Mouse (Mus musculus) cerebellum, adult 2 months (tissue): Measurements from ENCODE around the gene Ube2z. TPM values are rescaled to one million over a fixed set of nuclear protein-coding genes. Genes with fewer than 3 reads are reported as not detected.

Source experiments
- DNase-seq, 2 experiments: peaks; one replicate each; pipeline ENCODE4 v3.0.0; 2021
- H3K27ac ChIP-seq: fragments of 200-500 bp; 2 replicates; pipeline ENCODE4 v1.5.1; 2012; ENCODE audit warnings: low read length, control low read depth, inconsistent platforms; ENCODE audit not compliant: insufficient read depth
- H3K27me3 ChIP-seq: fragments of 200-500 bp; 2 replicates; pipeline ENCODE4 v1.6.1; 2012; ENCODE audit warnings: inconsistent platforms, mild to moderate bottlenecking, low read length, moderate library complexity; ENCODE audit not compliant: control insufficient read depth, insufficient read depth
- H3K4me1 ChIP-seq: fragments of 200-500 bp; 2 replicates; pipeline ENCODE4 v1.6.1; 2011; ENCODE audit warnings: low read length; ENCODE audit not compliant: control insufficient read depth, insufficient read depth
- H3K4me3 ChIP-seq: fragments of 200-500 bp; replicated peaks from 2 replicates; pipeline ENCODE3; 2011; ENCODE audit warnings: mild to moderate bottlenecking, low read depth, low read length, control low read depth; ENCODE audit not compliant: insufficient read depth
- CTCF ChIP-seq: fragments of 200-500 bp; IDR thresholded peaks from 2 replicates; pipeline ENCODE4 v1.5.1; 2011; ENCODE audit warnings: low read depth, mild to moderate bottlenecking, control low read depth, low read length, moderate library complexity, borderline replicate concordance; ENCODE audit not compliant: insufficient read depth
- POLR2A ChIP-seq: fragments of 200-500 bp; IDR thresholded peaks from 2 replicates; pipeline ENCODE4 v1.6.1; 2011; ENCODE audit warnings: low read length, control low read depth, borderline replicate concordance; ENCODE audit not compliant: insufficient read depth
- WGBS: fragments of 180-500 bp; shearing (Covaris S2); methylation state at CpG from one replicate; pipeline ENCODE4 v1.1.7; 2018; 5-methylcytosine and 5-hydroxymethylcytosine counted together
- polyA plus RNA-seq: library from polyadenylated mRNA; depleted of rRNA; stranded (reverse); fragments of >200 nt; gene quantifications from 2 replicates; pipeline ENCODE4 v1.2.3, GENCODE M21; 2012

Gene Ube2z
- polyA plus RNA-seq, 1 experiment, result 56.0 TPM

- no peaks in the 10 kb centered on the region for H3K4me1 ChIP-seq
- no peak for TF ChIP-seq POLR2A
- no peak for TF ChIP-seq CTCF
- 50% methylated on average over 5 of the region's 5 CpGs for WGBS
Measured at GRCm38 (mm10) chr11:96015421-96015820, 49.8 kb downstream of the Ube2z start.

GRCm38 (mm10) chr11:96011982-96012381 lies 53.2 kb downstream of the Ube2z start:
- Histone ChIP-seq H3K27ac (no peak overlapping the region), H3K27me3 (peaks cover 11% of the 10 kb centered on the region; the same call in 1 of the 2 replicates), H3K4me1 (no peaks in the 10 kb centered on the region), H3K4me3 (no peak overlapping the region)
- no peak for TF ChIP-seq CTCF
- 4% methylated on average over 6 of the region's 8 CpGs for WGBS
- DNase-seq, result no peak

More at GRCm38 (mm10) chr11:96015421-96015820, 49.8 kb downstream of the Ube2z start:
- Histone ChIP-seq H3K27ac (no peak overlapping the region), H3K4me3 (no peak overlapping the region), H3K27me3 (peaks cover 3% of the 10 kb centered on the region; the same call in 1 of the 2 replicates)
- DNase-seq, result no peak

GRCm38 (mm10) chr11:96008827-96009226 lies 56.4 kb downstream of the Ube2z start:
- 5% methylated on average over 1 of the region's 1 CpGs for WGBS
- no peak overlapping the region for H3K4me3 ChIP-seq

GRCm38 (mm10) chr11:96007516-96008235 lies 57.5 kb downstream of the Ube2z start:
- Histone ChIP-seq H3K4me1 (no peaks in the 10 kb centered on the region), H3K4me3 (no peak overlapping the region), H3K27me3 (peaks cover 32% of the 10 kb centered on the region; the same call in 1 of the 2 replicates), H3K27ac (no peak overlapping the region)
- WGBS, result 2% methylated on average over 33 of the region's 33 CpGs
- DNase-seq, result peak in 1 of 2 experiments; percentile 38
- TF ChIP-seq POLR2A, result no peak
- TF ChIP-seq CTCF, result no peak

More at GRCm38 (mm10) chr11:96008827-96009226, 56.4 kb downstream of the Ube2z start:
- DNase-seq, result no peak
- TF ChIP-seq POLR2A, result no peak
- TF ChIP-seq CTCF, result no peak
- peaks cover 32% of the 10 kb centered on the region; the same call in 1 of the 2 replicates for H3K27me3 ChIP-seq
- no peaks in the 10 kb centered on the region for H3K4me1 ChIP-seq
- H3K27ac ChIP-seq, result no peak overlapping the region

- no peaks in the 10 kb centered on the region for H3K4me1 ChIP-seq
- H3K27ac ChIP-seq, result no peak overlapping the region
- peaks cover 32% of the 10 kb centered on the region; the same call in 1 of the 2 replicates for H3K27me3 ChIP-seq
- H3K4me3 ChIP-seq, result no peak overlapping the region
- no peak for DNase-seq
- 1% methylated on average over 67 of the region's 67 CpGs for WGBS
- TF ChIP-seq POLR2A (no peak), CTCF (no peak)
Measured at GRCm38 (mm10) chr11:96006852-96007515, 58.2 kb downstream of the Ube2z start.

GRCm38 (mm10) chr11:96006367-96006851 lies 58.8 kb downstream of the Ube2z start:
- Histone ChIP-seq H3K27me3 (peaks cover 33% of the 10 kb centered on the region; the same call in 1 of the 2 replicates), H3K4me3 (no peak overlapping the region), H3K27ac (no peak overlapping the region), H3K4me1 (no peaks in the 10 kb centered on the region)
- 2% methylated on average over 33 of the region's 33 CpGs for WGBS
- DNase-seq, result peak in 1 of 2 experiments; percentile 27
- no peak for TF ChIP-seq CTCF
- TF ChIP-seq POLR2A, result no peak

- Histone ChIP-seq H3K4me3 (no peak within 1 kb of the TSS), H3K4me1 (no peaks in the 10 kb centered on the region), H3K27me3 (peaks cover 31% of the 10 kb centered on the region; the same call in 1 of the 2 replicates), H3K27ac (no peak within 1 kb of the TSS)
- no peak for TF ChIP-seq POLR2A
- no peak for TF ChIP-seq CTCF
- 2% methylated on average over 74 of the region's 74 CpGs for WGBS
- DNase-seq, result peak in 1 of 2 experiments; percentile 25
Measured at GRCm38 (mm10) chr11:96005403-96006271, 59.6 kb downstream of the Ube2z start, which contains the start of gene Igf2bp1. Gene Igf2bp1, minus strand, starts transcription at chr11:96005940.
